Mouse (Mus musculus): Measurements from ENCODE around the gene Asb5.

DNA sequence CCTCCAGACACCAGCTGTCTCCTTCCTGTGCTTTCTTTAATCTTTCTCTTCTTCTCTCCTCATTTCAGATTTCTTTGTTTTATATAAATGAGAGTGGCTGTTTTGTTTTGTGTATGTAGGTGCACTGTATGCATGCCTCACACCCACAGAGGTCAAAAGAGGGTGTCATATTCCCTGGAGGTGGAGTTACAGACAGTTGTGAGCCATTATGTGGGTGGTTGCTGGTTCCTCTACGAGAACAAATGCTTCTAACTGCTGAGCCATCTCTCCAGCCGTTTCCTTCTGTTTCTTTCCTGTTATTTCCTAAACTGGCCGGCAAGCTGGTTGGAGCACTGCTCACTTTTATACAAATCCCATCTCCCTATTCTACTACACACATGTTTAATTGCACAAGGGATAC, 35.5 kb upstream of the Asb5 start:
- no peak for TF ChIP-seq CTCF (IDR thresholded peaks at IDR 0.05; ENCODE audit: low read depth)
- no peak for TF ChIP-seq EP300 (IDR thresholded peaks at IDR 0.05; ENCODE audit: low read depth)

Measured in liver, postnatal 0 days (tissue).